Mouse (Mus musculus): Measurements from ENCODE around the gene Matn4. TPM values are rescaled to one million over a fixed set of nuclear protein-coding genes. Genes with fewer than 3 reads are reported as not detected.

The Matn4 gene
- total RNA-seq, 4 experiments from 2014 or later: 0.27 to 0.99 (median 0.44) TPM

DNA sequence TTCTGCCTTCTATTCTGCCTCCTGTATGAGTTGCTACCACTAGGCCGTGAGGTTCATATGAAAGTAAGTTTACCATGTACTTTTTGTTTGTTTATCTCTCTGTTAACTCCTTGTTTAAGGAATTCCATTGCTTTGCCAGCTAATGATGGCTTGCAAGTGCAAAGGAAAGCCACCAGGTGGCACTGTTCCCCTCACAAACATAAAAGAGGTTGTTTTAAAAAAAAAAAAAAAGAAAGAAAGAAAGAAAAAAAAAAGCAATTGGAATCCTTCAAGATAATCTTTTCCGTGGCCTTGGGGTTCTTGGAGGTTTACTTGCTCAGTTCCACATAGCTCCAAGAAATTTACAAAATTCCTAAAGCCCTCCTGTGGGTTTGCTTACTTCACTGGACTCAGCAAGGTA is 12.2 kb upstream of the Matn4 start:
- no peak for DNase-seq (ENCODE audit: low spot score in 2 of 2)

DNA sequence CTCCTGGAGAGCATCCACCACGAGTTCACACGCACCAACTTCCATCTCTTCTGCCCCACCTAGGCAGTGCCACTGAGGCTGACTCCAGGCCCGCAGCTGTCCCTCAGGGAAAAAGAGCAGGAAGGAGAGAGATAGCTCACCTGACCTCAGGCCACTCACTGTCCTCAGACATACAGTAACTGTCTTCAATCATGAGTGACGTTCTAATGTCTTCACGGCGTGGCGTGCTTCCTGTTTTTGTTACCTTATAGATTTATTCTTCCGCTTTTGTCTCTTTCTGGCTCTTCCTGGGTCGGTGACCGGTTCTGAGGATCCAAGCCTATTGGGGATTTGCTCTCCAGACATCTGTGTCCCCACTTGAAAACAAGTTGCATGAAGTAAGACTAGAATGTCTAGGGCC is 9.6 kb upstream of the Matn4 start:
- DNase-seq (ENCODE audit: low spot score in 2 of 2): no peak

DNA sequence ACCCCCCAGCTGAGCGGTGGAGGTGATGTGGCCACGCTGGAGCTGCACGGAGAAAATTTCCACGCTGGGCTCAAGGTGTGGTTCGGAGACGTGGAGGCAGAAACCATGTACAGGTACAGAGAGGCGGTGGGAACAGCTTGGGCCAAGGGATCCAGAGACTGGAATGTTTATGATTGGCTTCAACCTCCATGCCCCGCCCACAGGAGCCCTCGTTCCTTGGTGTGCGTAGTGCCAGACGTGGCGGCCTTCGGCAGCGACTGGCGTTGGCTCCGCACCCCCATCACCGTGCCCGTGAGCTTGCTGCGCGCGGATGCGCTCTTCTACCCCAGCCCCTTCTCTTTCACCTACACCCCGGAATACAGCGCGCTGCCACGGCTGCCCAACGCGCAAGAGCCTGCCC is 9.2 kb upstream of the Matn4 start:
- no peak for DNase-seq (ENCODE audit: low spot score in 2 of 2)

DNA sequence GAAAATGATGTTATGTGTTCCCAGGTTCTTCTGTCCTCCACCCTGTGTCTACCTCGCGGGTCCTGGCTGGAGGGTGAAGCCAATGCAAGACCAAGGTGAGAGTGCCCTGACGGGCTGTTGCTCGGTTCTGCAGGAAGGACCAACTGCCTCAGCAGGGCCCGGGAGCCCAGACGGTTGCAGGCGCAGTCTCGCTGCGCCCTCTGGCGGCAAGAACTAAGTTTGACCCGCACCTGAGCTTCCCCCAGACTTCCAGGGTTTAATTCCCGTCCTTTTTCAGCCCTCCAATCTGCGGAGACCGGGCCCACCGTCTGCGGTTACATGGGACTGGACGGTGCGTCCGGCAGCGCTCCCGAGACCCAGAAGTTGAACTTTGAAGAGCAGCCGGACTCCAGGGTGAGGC is 2.7 kb upstream of the Matn4 start:
- peak in 1 of 2 experiments; percentile 52 for DNase-seq (ENCODE audit: low spot score in 2 of 2)

DNA sequence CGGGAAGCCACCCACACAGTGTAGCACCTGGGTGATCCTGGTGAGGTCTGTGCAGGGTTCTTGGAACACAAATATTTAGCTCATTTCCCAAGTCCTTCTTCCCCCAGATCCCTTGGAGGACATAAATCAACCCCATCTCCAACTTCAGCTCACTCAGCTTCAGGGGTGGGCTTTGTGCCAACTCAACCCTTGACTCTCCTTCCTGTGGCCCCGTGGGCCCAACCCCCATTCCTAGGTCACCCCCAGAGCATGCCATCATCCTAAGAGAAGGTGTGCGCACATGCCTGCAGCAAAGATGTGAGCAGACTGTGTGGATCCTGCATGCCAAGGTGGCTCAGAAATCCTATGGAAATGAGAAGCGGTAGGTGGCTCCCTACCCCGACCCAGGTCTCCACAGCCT is 559 bp upstream of the Matn4 start:
- no peak for DNase-seq (ENCODE audit: low spot score in 2 of 2)

DNA sequence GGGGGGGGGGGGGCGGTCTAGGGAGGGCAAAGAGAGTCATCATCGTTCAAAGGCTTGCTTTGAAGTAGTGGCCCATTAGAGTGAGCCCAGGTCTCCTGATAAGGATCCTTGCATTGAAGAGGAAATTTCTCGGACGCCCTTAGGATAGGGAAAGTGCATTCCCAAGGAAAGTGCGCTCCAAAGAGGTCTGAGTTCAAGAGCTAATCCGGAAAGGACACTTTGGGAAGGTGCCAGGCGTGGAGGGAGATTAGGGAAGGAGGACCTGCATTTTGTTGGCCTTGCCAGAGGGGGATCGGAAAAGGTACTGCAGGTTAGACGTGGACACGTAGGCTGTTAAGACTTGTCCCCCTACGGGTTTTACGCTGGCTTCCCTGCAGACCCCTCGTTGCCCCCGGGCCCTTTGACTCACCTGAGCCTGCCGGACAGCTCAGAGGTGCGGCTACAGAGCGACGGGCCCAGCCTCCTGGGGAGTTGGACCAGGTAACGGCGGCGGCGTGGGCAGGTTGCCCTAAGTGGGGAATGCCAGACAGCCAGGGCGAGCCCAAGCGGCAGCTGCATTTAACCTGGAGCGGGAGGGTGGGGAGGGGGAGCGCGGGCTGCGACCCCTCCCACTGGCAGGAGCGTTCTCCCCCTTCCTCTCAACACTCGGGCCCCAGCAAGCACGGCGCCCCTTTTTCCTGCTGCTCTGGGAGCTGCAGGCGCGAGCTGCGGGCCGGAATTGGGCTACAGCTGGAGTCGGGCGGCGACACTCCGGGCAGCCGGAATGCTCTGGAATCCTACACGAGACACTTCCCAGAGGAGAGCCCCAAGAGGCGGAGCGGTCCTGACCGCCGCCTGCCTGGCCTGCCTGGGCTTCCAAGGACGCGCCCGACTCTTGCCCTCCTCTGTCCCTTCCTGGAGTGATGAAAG is 624 bp downstream of the Matn4 start:
- no peak for DNase-seq (ENCODE audit: low spot score in 2 of 2)

DNA sequence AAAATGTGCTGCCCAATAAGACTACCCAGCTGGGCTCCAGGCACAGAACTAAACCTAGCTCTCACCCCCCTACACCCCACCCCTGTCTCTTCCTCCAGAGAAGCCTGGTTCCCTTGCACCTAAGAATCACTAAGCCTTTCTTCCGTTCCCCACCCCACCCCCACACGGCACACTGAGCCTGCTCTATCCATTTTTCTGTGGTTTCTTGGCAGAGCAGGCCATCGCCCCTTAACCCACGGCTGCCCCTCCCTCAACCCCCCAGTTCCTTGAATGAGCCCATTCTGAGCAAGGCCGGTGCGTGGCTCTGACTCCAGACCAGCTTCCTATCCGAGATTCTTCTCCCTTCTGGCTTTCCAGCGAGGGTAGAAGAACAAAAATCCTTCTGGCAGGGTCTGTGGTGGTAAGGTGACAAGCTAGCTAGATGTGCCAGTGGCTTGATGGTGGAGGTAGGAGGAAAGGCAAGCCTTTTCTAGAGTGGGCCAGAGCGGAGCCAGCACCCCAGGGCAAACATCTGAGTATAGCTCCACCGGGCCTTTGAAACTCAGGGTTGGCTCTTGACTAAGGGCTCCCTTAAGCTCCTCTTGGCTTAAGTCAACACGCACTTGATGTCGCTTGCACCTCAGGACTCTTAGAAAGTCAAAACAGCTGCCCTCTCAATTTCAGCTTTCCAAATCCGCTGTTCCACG is 1.4 kb downstream of the Matn4 start:
- no peak for DNase-seq (ENCODE audit: low spot score in 2 of 2)

DNA sequence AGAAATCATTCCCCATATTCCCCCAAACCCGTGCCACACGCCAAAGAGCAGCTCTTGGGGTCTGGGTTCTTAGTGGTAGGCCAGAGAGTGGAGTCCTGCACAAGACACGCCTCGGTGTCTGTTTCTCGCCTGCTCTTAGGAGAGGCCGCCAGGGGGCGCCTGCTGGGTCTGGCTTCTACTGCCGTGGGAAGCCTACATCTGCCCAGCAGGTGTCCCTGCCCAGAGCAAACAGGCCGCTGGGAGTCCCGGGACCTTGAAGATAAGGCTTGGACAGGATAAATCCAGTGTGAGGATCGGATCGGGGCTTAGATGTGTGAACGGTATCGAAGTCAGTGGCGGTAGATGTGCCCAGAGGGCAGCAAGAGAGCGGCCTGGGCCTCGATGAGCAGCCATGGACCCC is 2.1 kb downstream of the Matn4 start, which contains the start of gene Rbpjl:
TSS of gene Rbpjl (plus strand) at position 236 of the 400 bp plus-strand sequence.
- peak; percentile 42 to 55 for DNase-seq (ENCODE audit: low spot score in 2 of 2)

DNA sequence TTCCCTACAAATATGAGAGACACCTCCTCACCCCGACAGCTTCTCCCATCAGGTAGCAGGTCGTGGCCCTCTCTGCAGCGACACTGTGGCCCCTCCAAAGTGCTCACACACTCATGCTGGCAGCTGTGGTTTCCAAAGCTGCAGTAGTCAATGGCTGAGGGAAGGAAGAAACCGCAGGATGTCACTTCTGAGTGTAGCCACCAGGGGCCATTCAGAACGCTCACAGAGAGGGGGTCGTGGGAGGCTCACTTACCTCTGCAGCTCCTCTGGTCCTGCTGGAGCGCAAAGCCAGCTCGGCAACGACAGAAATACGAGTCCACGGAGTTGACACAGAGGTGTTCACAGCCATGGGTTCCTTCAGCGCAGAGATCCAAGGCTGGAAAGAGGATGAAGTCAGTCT is 8.0 kb downstream of the Matn4 start:
- no peak for DNase-seq (ENCODE audit: low spot score in 2 of 2)

DNA sequence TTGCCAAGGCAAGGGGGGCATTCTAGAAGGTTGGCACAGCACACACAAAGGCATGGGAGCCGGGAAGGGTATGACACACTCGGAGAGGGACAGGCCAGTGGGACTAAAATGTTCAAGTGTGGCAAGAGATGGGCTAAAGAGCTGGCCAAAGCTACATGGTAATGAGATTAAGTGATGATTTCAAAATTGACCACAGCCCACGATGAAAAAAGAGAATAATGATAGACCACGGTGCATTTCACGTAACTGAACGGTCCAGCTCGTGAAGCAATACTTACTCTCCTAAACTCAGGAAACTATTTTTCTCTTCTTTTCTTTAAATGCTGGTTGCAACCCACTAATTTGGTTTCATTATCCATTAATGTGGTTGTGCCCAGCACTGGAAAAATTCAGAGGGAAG is 8.9 kb downstream of the Matn4 start:
- no peak for DNase-seq (ENCODE audit: low spot score in 2 of 2)

DNA sequence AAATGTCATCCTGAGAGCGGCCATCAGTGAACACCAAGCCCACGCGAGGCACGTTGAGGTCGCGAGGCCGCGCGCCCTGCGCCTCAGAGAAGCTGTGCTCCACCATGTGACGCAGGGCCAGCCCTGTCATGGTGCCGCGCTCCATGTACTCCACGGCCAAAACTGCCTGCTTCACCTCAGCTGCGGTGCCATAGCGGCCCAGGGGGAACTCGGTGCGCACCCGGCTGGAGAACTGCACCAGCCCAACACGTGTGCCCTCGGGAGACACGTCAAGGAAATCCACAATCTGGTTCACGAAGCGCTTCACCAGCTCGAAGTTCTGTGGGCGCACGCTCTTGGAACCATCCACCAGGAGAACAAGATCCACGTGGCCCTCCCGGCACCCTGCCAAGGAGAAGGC is 11.8 kb downstream of the Matn4 start:
- no peak for DNase-seq (ENCODE audit: low spot score in 2 of 2)

DNA sequence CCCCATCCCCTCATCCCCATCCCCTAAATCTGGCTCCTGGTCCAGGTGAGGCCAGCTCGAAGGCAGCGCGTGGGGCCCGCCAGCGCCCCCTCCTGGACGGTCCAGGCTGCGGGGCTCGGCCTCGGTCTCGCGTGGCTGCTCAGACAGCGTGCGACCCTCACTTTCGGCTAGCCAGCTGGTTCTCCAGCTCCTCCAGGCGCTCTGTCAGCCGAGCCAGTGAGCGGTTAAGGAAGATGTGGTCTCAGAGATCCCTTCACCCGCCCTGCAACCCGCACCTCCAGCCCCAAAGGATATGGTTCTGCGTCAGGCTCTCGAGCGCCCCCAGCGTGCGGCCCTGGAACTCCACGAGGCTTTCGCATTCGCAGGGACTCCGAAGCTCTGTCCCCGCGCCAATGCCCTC is 15.5 kb downstream of the Matn4 start:
- peak; percentile 51 to 61 for DNase-seq (ENCODE audit: low spot score in 2 of 2)

DNA sequence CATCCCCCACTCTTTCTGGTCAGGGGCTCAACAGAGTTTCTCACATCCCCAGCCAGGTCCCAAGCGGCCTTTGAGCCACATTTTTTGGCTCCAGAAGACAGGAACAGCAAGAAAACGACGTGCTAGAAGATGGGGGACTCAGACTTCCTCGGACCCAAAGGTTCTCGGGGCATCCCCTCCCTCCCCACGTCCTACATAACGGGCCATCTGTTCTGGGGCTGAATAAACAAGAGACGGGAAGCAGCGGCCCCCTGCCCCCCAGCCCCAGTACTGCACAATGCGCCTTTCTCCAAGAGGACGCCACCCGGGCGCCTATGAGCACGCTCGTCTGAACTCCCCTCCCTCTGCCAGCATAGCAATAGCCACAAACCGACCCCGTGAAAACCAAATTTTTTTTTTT is 15.9 kb downstream of the Matn4 start, which contains the start of gene Slpi:
TSS of gene Slpi (minus strand) at position 76 of the 400 bp plus-strand sequence.
- no peak for DNase-seq (ENCODE audit: low spot score in 2 of 2)

DNA sequence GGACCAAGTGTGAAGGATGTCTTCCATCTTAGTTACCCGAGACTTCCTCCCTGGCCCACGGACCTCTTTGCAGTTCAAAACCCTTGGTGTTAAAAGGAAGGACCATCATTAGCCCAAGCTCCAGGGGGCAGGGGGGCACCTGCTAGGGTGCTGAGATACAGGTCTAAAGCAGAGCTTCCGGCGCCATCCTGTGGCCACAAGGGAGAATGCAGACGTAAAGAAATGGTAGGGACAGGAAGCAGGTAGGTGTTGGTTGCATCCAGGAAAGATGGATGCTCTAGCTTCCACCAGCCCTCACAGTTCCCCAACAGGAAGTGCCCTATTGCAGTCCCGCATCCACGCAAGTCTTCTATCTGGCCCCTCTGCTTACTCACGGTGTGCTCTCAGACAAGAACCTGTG is 18.0 kb downstream of the Matn4 start:
- no peak for DNase-seq (ENCODE audit: low spot score in 2 of 2)

DNA sequence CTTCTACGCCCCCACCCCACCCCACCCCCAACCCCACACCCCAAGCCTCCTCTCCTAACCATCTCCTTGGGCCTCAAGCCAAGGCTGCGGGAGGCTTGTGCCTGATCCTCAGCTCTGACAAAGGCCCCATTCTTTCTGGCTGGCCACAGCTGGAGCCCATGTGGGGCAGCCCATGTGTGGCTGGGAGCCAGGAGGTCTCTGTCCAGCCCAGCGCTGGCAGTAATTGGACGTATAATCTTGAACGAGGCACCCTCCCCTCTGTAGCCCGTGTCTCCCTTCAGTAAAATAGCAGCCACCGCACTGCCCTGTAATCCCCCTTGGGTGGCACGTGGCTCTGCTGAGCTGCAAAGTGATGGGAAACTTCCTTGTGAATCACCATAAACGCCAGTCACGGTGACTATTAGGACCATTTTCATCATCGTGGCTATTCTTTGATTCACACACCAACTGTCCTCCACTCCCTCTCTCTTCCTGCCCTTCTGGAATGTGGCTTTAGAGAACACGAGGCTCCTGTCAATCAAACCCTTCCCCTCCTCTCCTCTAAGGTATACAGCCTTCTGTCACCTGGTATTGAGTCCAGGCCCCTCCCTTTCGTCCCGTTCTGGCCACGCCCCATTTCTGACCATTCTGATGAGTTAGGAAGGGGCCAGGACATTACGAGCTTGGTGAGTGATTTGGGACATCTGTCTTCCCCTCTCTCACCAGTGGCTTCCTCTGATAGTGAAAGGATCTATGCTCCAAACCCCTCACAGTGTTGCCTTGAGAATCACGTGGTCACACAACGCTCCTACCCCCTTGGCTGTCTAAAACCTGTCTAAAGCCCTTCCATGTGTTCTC is 18.8 kb downstream of the Matn4 start:
- DNase-seq (ENCODE audit: low spot score in 2 of 2): no peak

DNA sequence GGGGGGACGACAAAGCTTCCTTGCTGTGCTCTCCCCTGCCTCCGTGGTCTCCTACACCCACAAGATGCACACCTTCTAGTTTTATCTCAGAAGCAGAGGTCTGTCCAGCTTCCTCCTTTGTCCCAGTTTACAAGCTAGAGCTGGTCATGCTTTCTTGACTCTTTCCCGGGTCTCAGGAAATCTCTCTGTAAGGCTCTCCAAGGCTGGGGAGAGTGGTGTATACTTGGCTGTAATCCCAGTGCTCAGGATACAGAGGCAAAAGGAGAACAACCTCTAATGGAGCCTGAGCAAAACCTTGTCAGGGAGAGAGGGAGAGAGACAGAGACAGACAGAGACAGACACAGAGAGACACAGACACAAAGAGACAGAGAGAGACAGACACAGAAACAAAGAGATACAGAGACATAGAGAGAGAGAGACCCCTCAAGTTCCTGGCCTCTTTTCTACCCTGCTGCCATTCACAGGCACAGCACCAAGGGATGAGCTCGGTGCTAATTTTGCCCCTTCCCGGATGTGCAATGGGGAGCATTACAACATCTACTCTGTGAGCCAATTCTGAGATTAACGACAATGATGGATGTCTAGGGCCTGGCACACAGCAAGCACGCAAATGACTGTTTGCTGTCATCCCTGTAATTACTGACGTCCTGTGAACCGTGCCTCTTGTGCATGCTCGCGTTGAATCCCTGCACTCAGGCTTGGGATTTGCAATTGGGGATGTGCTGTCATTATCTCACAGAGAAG is 21.1 kb downstream of the Matn4 start:
- no peak for DNase-seq (ENCODE audit: low spot score in 2 of 2)

DNA sequence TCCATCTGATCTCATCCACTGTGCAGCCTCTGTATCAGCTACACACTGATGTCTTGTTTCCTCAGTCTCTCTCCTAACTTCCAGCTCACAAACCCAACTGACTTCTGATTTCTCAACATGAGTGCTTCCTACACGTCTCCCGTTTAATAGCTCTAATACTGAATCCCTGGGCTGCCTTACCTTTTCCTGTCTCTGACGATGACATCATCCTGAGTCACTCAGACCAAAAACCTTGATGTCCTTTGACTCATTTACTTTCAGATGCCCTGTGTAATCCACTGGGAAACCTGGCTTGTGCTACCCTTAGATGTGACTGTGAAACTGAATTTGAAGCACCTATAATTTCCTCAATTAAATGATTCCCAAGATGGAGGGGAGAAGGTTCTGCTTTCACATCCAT is 22.0 kb downstream of the Matn4 start:
- no peak for DNase-seq (ENCODE audit: low spot score in 2 of 2)

DNA sequence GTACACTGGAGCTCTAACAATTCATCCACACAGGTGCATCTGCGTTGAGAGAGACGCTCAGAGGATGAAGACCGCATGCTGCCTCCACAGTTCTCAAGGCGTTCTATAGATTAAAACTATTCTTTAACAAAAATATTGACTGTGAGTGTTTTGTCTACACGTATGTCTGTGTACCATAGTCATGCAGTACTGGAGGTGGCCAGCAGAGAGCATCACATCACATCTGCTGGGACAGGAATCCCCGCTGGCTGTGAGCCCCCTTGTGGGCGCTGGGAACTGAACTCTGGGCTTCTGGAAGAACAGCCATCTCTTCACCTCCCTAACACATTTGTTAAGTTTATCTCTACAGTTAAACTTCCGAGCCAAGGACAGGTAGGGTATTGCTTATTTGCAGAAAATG is 23.2 kb downstream of the Matn4 start:
- no peak for DNase-seq (ENCODE audit: low spot score in 2 of 2)

DNA sequence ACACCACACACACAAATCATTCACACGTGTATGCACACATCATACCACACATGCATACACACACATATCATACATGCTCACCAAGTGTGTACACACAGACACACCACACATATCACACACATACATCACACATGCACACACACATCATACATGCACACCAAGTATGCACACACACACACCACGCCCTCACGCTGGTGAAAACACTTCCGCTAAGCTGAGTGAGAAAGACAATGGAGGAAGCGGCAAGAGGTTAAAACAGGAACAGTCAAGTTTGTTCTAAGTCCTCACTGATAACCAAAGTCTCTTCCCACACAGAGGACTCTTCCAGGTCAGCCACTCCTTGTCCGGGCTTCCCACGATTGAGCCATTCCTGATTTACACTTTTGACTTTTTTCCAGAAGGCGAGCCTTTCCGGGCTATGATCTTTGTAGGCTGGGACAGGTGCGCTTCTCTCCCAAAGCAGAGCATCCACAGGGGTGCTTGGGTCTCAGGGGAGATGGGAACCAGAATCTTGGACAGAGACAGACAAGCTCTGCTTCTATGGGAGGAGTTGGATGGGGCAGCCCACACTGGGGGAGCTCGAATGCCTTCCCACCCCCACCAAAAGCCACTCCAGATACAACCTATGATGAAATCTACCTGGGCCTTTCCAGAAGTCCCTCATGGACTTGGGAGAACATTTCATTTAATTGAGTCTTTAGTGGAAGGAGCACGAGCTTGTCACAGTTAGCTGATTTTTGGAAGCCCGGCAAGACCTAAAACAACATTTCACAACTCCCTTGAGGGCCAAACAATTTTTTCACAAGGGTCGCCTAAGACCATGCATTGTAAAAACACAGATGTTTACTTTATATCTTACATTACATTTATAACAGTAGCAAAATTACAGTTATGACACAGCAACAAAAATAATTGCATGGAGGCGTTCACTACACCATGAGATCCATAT is 27.2 kb downstream of the Matn4 start:
- DNase-seq (ENCODE audit: low spot score in 2 of 2): no peak

DNA sequence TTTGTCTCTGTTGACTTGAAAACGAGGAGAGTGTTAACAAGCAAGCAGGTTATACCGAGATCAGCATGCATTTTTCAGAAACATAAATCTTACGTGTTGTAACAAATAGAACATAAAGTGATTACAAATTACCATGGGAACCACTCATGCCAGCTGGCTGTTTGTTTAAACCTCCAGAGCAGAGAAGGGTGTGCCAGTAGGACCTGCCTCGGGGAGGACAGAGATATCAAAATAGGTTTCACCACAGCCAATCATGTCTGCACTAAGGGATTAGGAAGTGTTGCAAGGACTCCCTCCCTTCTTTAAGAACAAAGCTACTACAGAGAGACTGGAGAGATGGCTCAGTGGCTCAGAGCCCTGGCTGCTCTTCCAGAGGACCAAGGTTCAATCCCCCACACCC is 31.8 kb downstream of the Matn4 start:
- no peak for DNase-seq (ENCODE audit: low spot score in 2 of 2)
